Mouse (Mus musculus) regulatory T cell (primary cell): ENCODE measurements at regions not wholly inside any gene's neighbourhood (a gene's known extent, or its start where the extent isn't known, plus 50 kb on each side); places are given as distances from the start of the nearest gene placed in this dataset.

Experiments used
- in situ Hi-C: fragments of 300-600 bp; cut with MboI, MseI; formaldehyde crosslinking; loops from one replicate; pipeline ENCODE4 v1.15.1; 2025; ENCODE audit warnings: high pct_unique_total_duplicates

GRCm38 (mm10) chr11:37666925-37667324 is 431.2 kb upstream of the Tenm2 start:
- in situ Hi-C loops = no loop called here

GRCm38 (mm10) chr11:37650095-37650494 is 414.3 kb upstream of the Tenm2 start:
- in situ Hi-C loops = no loop called here

- in situ Hi-C loops = no loop called here
Measured at GRCm38 (mm10) chr11:37623290-37623689, 387.5 kb upstream of the Tenm2 start.

GRCm38 (mm10) chr11:37600533-37600932 is 364.8 kb upstream of the Tenm2 start:
- in situ Hi-C loops = no loop called here

GRCm38 (mm10) chr11:37582236-37582635 is 346.5 kb upstream of the Tenm2 start:
- in situ Hi-C loops = no loop called here

GRCm38 (mm10) chr11:37533624-37534023 is 297.9 kb upstream of the Tenm2 start:
- in situ Hi-C loops = no loop called here

GRCm38 (mm10) chr11:37532476-37532875 is 296.7 kb upstream of the Tenm2 start:
- in situ Hi-C loops = no loop called here

GRCm38 (mm10) chr11:37498463-37499015 is 262.8 kb upstream of the Tenm2 start:
- in situ Hi-C loops = no loop called here

- in situ Hi-C loops = no loop called here
Measured at GRCm38 (mm10) chr11:37497874-37498273, 262.1 kb upstream of the Tenm2 start.

- in situ Hi-C loops = no loop called here
Measured at GRCm38 (mm10) chr11:37480236-37480635, 244.5 kb upstream of the Tenm2 start.

- in situ Hi-C loops = no loop called here
Measured at GRCm38 (mm10) chr11:37478970-37479482, 243.3 kb upstream of the Tenm2 start.

GRCm38 (mm10) chr11:37474068-37474467 is 238.3 kb upstream of the Tenm2 start:
- in situ Hi-C loops = no loop called here

GRCm38 (mm10) chr11:37463658-37464420 is 228.1 kb upstream of the Tenm2 start:
- in situ Hi-C loops = no loop called here

GRCm38 (mm10) chr11:37462375-37462774 is 226.6 kb upstream of the Tenm2 start:
- in situ Hi-C loops = no loop called here

GRCm38 (mm10) chr11:37447361-37447760 is 211.6 kb upstream of the Tenm2 start:
- in situ Hi-C loops = no loop called here

- in situ Hi-C loops = no loop called here
Measured at GRCm38 (mm10) chr11:37446626-37447025, 210.9 kb upstream of the Tenm2 start.

GRCm38 (mm10) chr11:37442781-37443180 is 207.0 kb upstream of the Tenm2 start:
- in situ Hi-C loops = no loop called here

- in situ Hi-C loops = no loop called here
Measured at GRCm38 (mm10) chr11:37434600-37434999, 198.8 kb upstream of the Tenm2 start.

GRCm38 (mm10) chr11:37424312-37425169 is 188.8 kb upstream of the Tenm2 start:
- in situ Hi-C loops = no loop called here

GRCm38 (mm10) chr11:37412868-37413267 is 177.1 kb upstream of the Tenm2 start:
- in situ Hi-C loops = no loop called here

GRCm38 (mm10) chr11:37367971-37368370 is 132.2 kb upstream of the Tenm2 start:
- in situ Hi-C loops = no loop called here

- in situ Hi-C loops = no loop called here
Measured at GRCm38 (mm10) chr11:37364430-37364829, 128.7 kb upstream of the Tenm2 start.
